Mouse (Mus musculus) ES-Bruce4 (cell line): ENCODE measurements around the gene Me1. TPM values are rescaled to one million over a fixed set of nuclear protein-coding genes. Genes with fewer than 3 reads are reported as not detected.

Experiments
- H3K27ac ChIP-seq: 2 replicates; pipeline ENCODE4 v1.5.1; 2012; ENCODE audit warnings: low read length, inconsistent platforms; ENCODE audit not compliant: insufficient read depth
- H3K27me3 ChIP-seq: 2 replicates; pipeline ENCODE4 v1.6.1; 2012; ENCODE audit warnings: mild to moderate bottlenecking, low read length, inconsistent platforms; ENCODE audit not compliant: control insufficient read depth, poor library complexity, insufficient read depth, severe bottlenecking
- H3K36me3 ChIP-seq: 2 replicates; pipeline ENCODE4 v1.6.1; 2012; ENCODE audit warnings: inconsistent platforms, mild to moderate bottlenecking, low read length, moderate library complexity; ENCODE audit not compliant: control insufficient read depth, poor library complexity, insufficient read depth, severe bottlenecking
- H3K4me1 ChIP-seq: one replicate; pipeline ENCODE4 v1.8.1; 2011; ENCODE audit warnings: low read length; ENCODE audit not compliant: control insufficient read depth, insufficient read depth
- H3K4me3 ChIP-seq: 2 replicates; pipeline ENCODE4 v1.5.1; 2011; ENCODE audit warnings: low read depth, mild to moderate bottlenecking, low read length
- H3K9ac ChIP-seq: 2 replicates; pipeline ENCODE4 v1.6.1; 2012; ENCODE audit warnings: low read depth, mild to moderate bottlenecking, inconsistent platforms; ENCODE audit not compliant: poor library complexity, severe bottlenecking
- H3K9me3 ChIP-seq: replicated peaks from 2 replicates; pipeline ENCODE4 v1.6.1; 2012; ENCODE audit warnings: mild to moderate bottlenecking, low read length, inconsistent platforms; ENCODE audit not compliant: control insufficient read depth, poor library complexity, insufficient read depth, severe bottlenecking
- CTCF ChIP-seq: IDR thresholded peaks from one replicate; pipeline ENCODE4 v1.8.1; 2011; ENCODE audit warnings: low read depth, low read length
- EP300 ChIP-seq: IDR thresholded peaks from 2 replicates; pipeline ENCODE4 v1.6.1; 2011; ENCODE audit warnings: low read depth, low read length; ENCODE audit not compliant: insufficient read depth
- POLR2A ChIP-seq: IDR thresholded peaks from one replicate; pipeline ENCODE4 v1.8.1; 2011; ENCODE audit warnings: low read length; ENCODE audit not compliant: insufficient read depth
- polyA plus RNA-seq: library from polyadenylated mRNA; stranded (reverse); fragments of >200 nt; gene quantifications from 2 replicates; pipeline ENCODE4 v1.2.4, GENCODE M21; 2011; ENCODE audit warnings: low read depth; ENCODE audit not compliant: missing spikeins, insufficient read depth, insufficient read length

Gene Me1
- polyA plus RNA-seq, 1 experiment: 25.2 TPM

GRCm38 (mm10) chr9:86679843-86680417, 15.8 kb downstream of the Me1 start:
- no peak overlapping the region for H3K27ac ChIP-seq
- H3K36me3 ChIP-seq: no peaks in the 10 kb centered on the region; the same call in 1 of the 2 replicates
- no peak for TF ChIP-seq CTCF
- no peak overlapping the region for H3K4me3 ChIP-seq
- H3K9me3 ChIP-seq: no peaks in the 10 kb centered on the region
- H3K4me1 ChIP-seq: peaks cover 2% of the 10 kb centered on the region
- no peaks in the 10 kb centered on the region for H3K27me3 ChIP-seq
- H3K9ac ChIP-seq: no peak overlapping the region

GRCm38 (mm10) chr9:86676246-86676645, 19.5 kb downstream of the Me1 start:
- Histone ChIP-seq H3K4me1 (peaks cover 2% of the 10 kb centered on the region), H3K36me3 (no peaks in the 10 kb centered on the region; the same call in 1 of the 2 replicates), H3K27me3 (no peaks in the 10 kb centered on the region), H3K4me3 (no peak overlapping the region), H3K9ac (no peak overlapping the region), H3K27ac (no peak overlapping the region), H3K9me3 (no peaks in the 10 kb centered on the region)
- TF ChIP-seq POLR2A (no peak), CTCF (no peak), EP300 (no peak)

- H3K36me3 ChIP-seq: no peaks in the 10 kb centered on the region; the same call in 1 of the 2 replicates
- no peak overlapping the region for H3K27ac ChIP-seq
- no peak for TF ChIP-seq CTCF
Observed at GRCm38 (mm10) chr9:86675426-86675825, 20.3 kb downstream of the Me1 start.

GRCm38 (mm10) chr9:86672907-86673472, 22.8 kb downstream of the Me1 start:
- Histone ChIP-seq H3K36me3 (no peaks in the 10 kb centered on the region), H3K4me3 (no peak overlapping the region), H3K27ac (no peak overlapping the region), H3K9me3 (no peaks in the 10 kb centered on the region), H3K9ac (no peak overlapping the region), H3K4me1 (peaks cover 2% of the 10 kb centered on the region), H3K27me3 (no peaks in the 10 kb centered on the region)
- TF ChIP-seq CTCF (no peak), POLR2A (no peak), EP300 (no peak)

More at GRCm38 (mm10) chr9:86675426-86675825, 20.3 kb downstream of the Me1 start:
- Histone ChIP-seq H3K27me3 (no peaks in the 10 kb centered on the region), H3K4me3 (no peak overlapping the region), H3K9ac (no peak overlapping the region), H3K9me3 (no peaks in the 10 kb centered on the region), H3K4me1 (peaks cover 2% of the 10 kb centered on the region)

GRCm38 (mm10) chr9:86668590-86669252, 27.0 kb downstream of the Me1 start:
- no peaks in the 10 kb centered on the region for H3K4me1 ChIP-seq
- H3K4me3 ChIP-seq: no peak overlapping the region
- no peak overlapping the region for H3K9ac ChIP-seq
- no peaks in the 10 kb centered on the region for H3K27me3 ChIP-seq
- H3K36me3 ChIP-seq: no peaks in the 10 kb centered on the region
- TF ChIP-seq EP300 (no peak), CTCF (no peak), POLR2A (no peak)
- no peaks in the 10 kb centered on the region for H3K9me3 ChIP-seq
- H3K27ac ChIP-seq: no peak overlapping the region

- no peak overlapping the region for H3K4me3 ChIP-seq
- H3K9ac ChIP-seq: no peak overlapping the region
- no peaks in the 10 kb centered on the region for H3K27me3 ChIP-seq
- TF ChIP-seq EP300 (no peak), POLR2A (no peak), CTCF (no peak)
- no peaks in the 10 kb centered on the region for H3K4me1 ChIP-seq
- no peaks in the 10 kb centered on the region for H3K9me3 ChIP-seq
- no peaks in the 10 kb centered on the region for H3K36me3 ChIP-seq
- H3K27ac ChIP-seq: no peak overlapping the region
Observed at GRCm38 (mm10) chr9:86667138-86667750, 28.5 kb downstream of the Me1 start.
